Mouse (Mus musculus): ENCODE data around the gene A930004D18Rik. TPM values are rescaled to one million over a fixed set of nuclear protein-coding genes. Genes with fewer than 3 reads are reported as not detected.

A930004D18Rik gene
- polyA plus RNA-seq, 1 experiment from 2014 or later, result 10.4 TPM

- Histone ChIP-seq H3K27me3 (ENCODE audit: control insufficient read depth, insufficient read depth, low read length) (no peaks in the 10 kb centered on the region), H3K9me3 (ENCODE audit: control insufficient read depth, low read length) (no peaks in the 10 kb centered on the region), H3K4me2 (ENCODE audit: low read depth, severe bottlenecking) (peak overlapping the region; percentile 90), H3K4me3 (ENCODE audit: low read depth, low read length) (peak overlapping the region; percentile 73), H3K27ac (replicated peaks; ENCODE audit: low read depth, low read length) (peak overlapping the region; percentile 99), H3K9ac (ENCODE audit: low read length) (peak overlapping the region; percentile 93), H3K4me1 (ENCODE audit: control insufficient read depth, insufficient read depth, low read length) (peaks cover 20% of the 10 kb centered on the region), H3K36me3 (ENCODE audit: control insufficient read depth, insufficient read depth, low read length) (no peaks in the 10 kb centered on the region)
- ATAC-seq (ENCODE audit: insufficient number of reproducible peaks, low FRiP score, low TSS enrichment, low read depth) (peak; percentile 91), DNase-seq (ENCODE audit: low spot score) (peak; percentile 97)
- under 1% methylated on average over 42 of the region's 44 CpGs for WGBS
Measured at GRCm38 (mm10) chr2:18027448-18028139, 9.9 kb downstream of the A930004D18Rik start.

DNA sequence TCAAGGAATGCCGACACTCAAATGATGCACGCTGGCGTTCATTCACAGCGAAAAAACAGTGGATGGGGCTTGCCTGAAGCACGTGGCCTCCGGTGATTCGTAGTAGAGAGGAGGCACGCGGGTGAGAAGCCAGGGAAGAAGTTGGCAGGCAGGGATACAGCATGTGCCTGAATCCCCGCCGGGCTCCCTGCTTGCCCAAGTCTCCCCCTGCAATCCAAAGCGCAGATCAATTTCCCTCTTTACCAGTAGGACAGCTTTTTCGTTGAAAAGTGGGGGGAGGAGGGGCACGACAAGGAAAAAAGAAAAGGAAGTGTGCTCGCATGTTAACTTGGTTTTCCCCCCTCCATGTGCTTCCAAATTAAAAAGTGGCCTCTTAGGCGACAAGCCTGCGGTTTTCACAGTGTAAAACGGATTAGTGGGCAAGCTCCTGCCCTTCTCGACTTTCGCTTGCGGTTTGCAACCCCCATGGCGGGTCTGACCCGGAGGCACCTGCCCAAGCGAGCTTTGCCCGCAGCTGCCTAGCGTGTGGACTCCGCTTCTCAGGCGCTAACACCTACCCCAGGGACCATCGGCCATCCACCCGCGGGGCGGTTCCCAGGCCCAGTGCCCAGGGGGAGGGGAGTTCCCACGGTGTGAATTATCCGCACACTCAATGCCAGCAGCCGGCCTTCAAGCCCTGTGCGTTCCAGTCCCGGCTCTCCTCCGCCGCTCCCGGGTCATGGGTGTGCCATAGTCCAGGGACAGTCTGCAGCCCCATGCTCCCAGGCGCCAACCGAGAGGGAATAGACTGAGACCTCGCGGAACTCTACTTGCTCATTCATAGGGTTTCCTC is 11.2 kb downstream of the A930004D18Rik start:
- DNase-seq (ENCODE audit: low spot score), result peak; percentile 77
- WGBS, result under 1% methylated on average over 44 of the region's 44 CpGs

GRCm38 (mm10) chr2:18025781-18026115 is 11.8 kb downstream of the A930004D18Rik start:
- H3K4me2 ChIP-seq (ENCODE audit: low read depth, severe bottlenecking), result peak overlapping the region; percentile 90
- ATAC-seq (ENCODE audit: insufficient number of reproducible peaks, low FRiP score, low TSS enrichment, low read depth) (no peak), DNase-seq (ENCODE audit: low spot score) (no peak)
- no peaks in the 10 kb centered on the region for H3K36me3 ChIP-seq (ENCODE audit: control insufficient read depth, insufficient read depth, low read length)
- H3K9me3 ChIP-seq (ENCODE audit: control insufficient read depth, low read length), result no peaks in the 10 kb centered on the region
- H3K27ac ChIP-seq (replicated peaks; ENCODE audit: low read depth, low read length), result 0 out of 2 replicates have a peak overlapping the region, but pooled peaks have one; percentile 47
- no peaks in the 10 kb centered on the region for H3K27me3 ChIP-seq (ENCODE audit: control insufficient read depth, insufficient read depth, low read length)
- peak overlapping the region; percentile 60 for H3K9ac ChIP-seq (ENCODE audit: low read length)
- peaks cover 5% of the 10 kb centered on the region; the same call in 1 of the 2 replicates for H3K4me1 ChIP-seq (ENCODE audit: control insufficient read depth, insufficient read depth, low read length)
- WGBS, result 3% methylated on average over 14 of the region's 14 CpGs
- peak overlapping the region; percentile 73 for H3K4me3 ChIP-seq (ENCODE audit: low read depth, low read length)

More for the DNA sequence above, 11.2 kb downstream of the A930004D18Rik start:
- H3K4me2 ChIP-seq (ENCODE audit: low read depth, severe bottlenecking), result peak overlapping the region; percentile 90
- H3K27ac ChIP-seq (replicated peaks; ENCODE audit: low read depth, low read length), result 0 out of 2 replicates have a peak overlapping the region, but pooled peaks have one; percentile 47
- H3K9ac ChIP-seq (ENCODE audit: low read length), result peak overlapping the region; percentile 60
- no peaks in the 10 kb centered on the region for H3K36me3 ChIP-seq (ENCODE audit: control insufficient read depth, insufficient read depth, low read length)
- no peaks in the 10 kb centered on the region for H3K27me3 ChIP-seq (ENCODE audit: control insufficient read depth, insufficient read depth, low read length)
- peaks cover 10% of the 10 kb centered on the region for H3K4me1 ChIP-seq (ENCODE audit: control insufficient read depth, insufficient read depth, low read length)
- peak; percentile 10; the same call in 1 of the 2 replicates for ATAC-seq (ENCODE audit: insufficient number of reproducible peaks, low FRiP score, low TSS enrichment, low read depth)
- no peaks in the 10 kb centered on the region for H3K9me3 ChIP-seq (ENCODE audit: control insufficient read depth, low read length)
- peak overlapping the region; percentile 73 for H3K4me3 ChIP-seq (ENCODE audit: low read depth, low read length)

DNA sequence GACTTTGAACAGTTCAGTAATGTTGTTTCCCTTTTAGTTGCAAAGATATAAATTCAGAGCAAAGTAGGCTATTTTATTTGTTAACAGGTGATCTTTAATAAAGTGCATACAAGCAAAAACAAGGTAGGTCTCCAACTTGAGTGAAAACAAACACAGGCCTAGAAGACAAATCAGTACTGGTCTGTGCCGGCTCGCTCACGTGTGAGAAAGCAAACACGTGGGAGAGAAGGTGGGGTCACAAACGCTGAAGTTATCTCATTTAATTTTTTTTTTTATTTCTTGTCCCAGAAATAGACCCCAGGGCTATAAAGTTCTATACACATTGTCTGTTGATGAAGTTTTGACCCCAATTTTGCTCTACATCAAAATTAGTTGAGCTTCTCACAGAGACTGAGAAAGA is 12.4 kb downstream of the A930004D18Rik start:
- no peaks in the 10 kb centered on the region for H3K27me3 ChIP-seq (ENCODE audit: control insufficient read depth, insufficient read depth, low read length)
- H3K9ac ChIP-seq (ENCODE audit: low read length), result no peak overlapping the region
- no peaks in the 10 kb centered on the region for H3K9me3 ChIP-seq (ENCODE audit: control insufficient read depth, low read length)
- no peak for DNase-seq (ENCODE audit: low spot score)
- H3K27ac ChIP-seq (replicated peaks; ENCODE audit: low read depth, low read length), result no peak overlapping the region
- WGBS, result 68% methylated on average over 5 of the region's 5 CpGs
- no peak overlapping the region for H3K4me3 ChIP-seq (ENCODE audit: low read depth, low read length)
- peak overlapping the region; percentile 90; the same call in 1 of the 2 replicates for H3K4me2 ChIP-seq (ENCODE audit: low read depth, severe bottlenecking)
- ATAC-seq (ENCODE audit: insufficient number of reproducible peaks, low FRiP score, low TSS enrichment, low read depth), result no peak
- no peaks in the 10 kb centered on the region for H3K36me3 ChIP-seq (ENCODE audit: control insufficient read depth, insufficient read depth, low read length)
- H3K4me1 ChIP-seq (ENCODE audit: control insufficient read depth, insufficient read depth, low read length), result peaks cover 5% of the 10 kb centered on the region; the same call in 1 of the 2 replicates

- no peaks in the 10 kb centered on the region for H3K36me3 ChIP-seq (ENCODE audit: control insufficient read depth, insufficient read depth, low read length)
- H3K9ac ChIP-seq (ENCODE audit: low read length), result no peak overlapping the region
- ATAC-seq (ENCODE audit: insufficient number of reproducible peaks, low FRiP score, low TSS enrichment, low read depth), result no peak
- H3K4me1 ChIP-seq (ENCODE audit: control insufficient read depth, insufficient read depth, low read length), result peaks cover 3% of the 10 kb centered on the region; the same call in 1 of the 2 replicates
- H3K4me2 ChIP-seq (ENCODE audit: low read depth, severe bottlenecking), result no peak overlapping the region
- no peaks in the 10 kb centered on the region for H3K27me3 ChIP-seq (ENCODE audit: control insufficient read depth, insufficient read depth, low read length)
- no peak overlapping the region for H3K4me3 ChIP-seq (ENCODE audit: low read depth, low read length)
- WGBS, result 39% methylated on average over 1 of the region's 1 CpGs
- DNase-seq (ENCODE audit: low spot score), result no peak
- no peaks in the 10 kb centered on the region for H3K9me3 ChIP-seq (ENCODE audit: control insufficient read depth, low read length)
- no peak overlapping the region for H3K27ac ChIP-seq (replicated peaks; ENCODE audit: low read depth, low read length)
Measured at GRCm38 (mm10) chr2:18022886-18023285, 14.7 kb downstream of the A930004D18Rik start.

- no peaks in the 10 kb centered on the region for H3K4me1 ChIP-seq (ENCODE audit: control insufficient read depth, insufficient read depth, low read length)
- H3K4me2 ChIP-seq (ENCODE audit: low read depth, severe bottlenecking), result no peak overlapping the region
- H3K4me3 ChIP-seq (ENCODE audit: low read depth, low read length), result no peak overlapping the region
- no peak overlapping the region for H3K9ac ChIP-seq (ENCODE audit: low read length)
- H3K27me3 ChIP-seq (ENCODE audit: control insufficient read depth, insufficient read depth, low read length), result no peaks in the 10 kb centered on the region
- 82% methylated on average over 1 of the region's 1 CpGs for WGBS
- no peaks in the 10 kb centered on the region for H3K9me3 ChIP-seq (ENCODE audit: control insufficient read depth, low read length)
- DNase-seq (ENCODE audit: low spot score) (no peak), ATAC-seq (ENCODE audit: insufficient number of reproducible peaks, low FRiP score, low TSS enrichment, low read depth) (no peak)
- no peak overlapping the region for H3K27ac ChIP-seq (replicated peaks; ENCODE audit: low read depth, low read length)
- H3K36me3 ChIP-seq (ENCODE audit: control insufficient read depth, insufficient read depth, low read length), result no peaks in the 10 kb centered on the region
Measured at GRCm38 (mm10) chr2:18019122-18019521, 18.4 kb downstream of the A930004D18Rik start.

GRCm38 (mm10) chr2:18017321-18017720 is 20.2 kb downstream of the A930004D18Rik start:
- Histone ChIP-seq H3K27ac (replicated peaks; ENCODE audit: low read depth, low read length) (no peak overlapping the region), H3K9me3 (ENCODE audit: control insufficient read depth, low read length) (no peaks in the 10 kb centered on the region), H3K4me2 (ENCODE audit: low read depth, severe bottlenecking) (no peak overlapping the region), H3K4me1 (ENCODE audit: control insufficient read depth, insufficient read depth, low read length) (no peaks in the 10 kb centered on the region), H3K27me3 (ENCODE audit: control insufficient read depth, insufficient read depth, low read length) (no peaks in the 10 kb centered on the region), H3K9ac (ENCODE audit: low read length) (no peak overlapping the region), H3K36me3 (ENCODE audit: control insufficient read depth, insufficient read depth, low read length) (no peaks in the 10 kb centered on the region), H3K4me3 (ENCODE audit: low read depth, low read length) (no peak overlapping the region)
- WGBS, result 91% methylated on average over 6 of the region's 6 CpGs
- DNase-seq (ENCODE audit: low spot score) (no peak), ATAC-seq (ENCODE audit: insufficient number of reproducible peaks, low FRiP score, low TSS enrichment, low read depth) (no peak)

DNA sequence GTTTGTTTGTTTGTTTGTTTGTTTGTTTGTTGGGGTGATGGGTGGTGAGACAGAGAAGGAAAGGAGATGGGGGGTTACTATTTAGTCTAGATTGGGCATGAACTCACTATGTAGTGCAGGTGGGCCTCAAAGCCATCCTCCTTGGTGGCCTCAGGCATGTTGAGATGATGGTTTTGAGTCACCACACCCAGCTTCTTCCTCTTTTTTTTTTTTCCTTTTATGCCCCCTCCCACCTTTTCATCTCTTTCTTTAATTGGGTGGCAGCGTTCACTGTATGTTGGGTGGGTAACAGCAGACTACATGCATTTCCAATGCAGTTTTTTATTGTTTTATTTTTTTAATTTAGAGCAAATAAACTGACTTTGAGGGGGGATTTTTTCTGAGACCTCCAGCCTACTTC is 20.9 kb downstream of the A930004D18Rik start:
- H3K27me3 ChIP-seq (ENCODE audit: control insufficient read depth, insufficient read depth, low read length), result no peaks in the 10 kb centered on the region
- H3K4me2 ChIP-seq (ENCODE audit: low read depth, severe bottlenecking), result no peak overlapping the region
- no peak overlapping the region for H3K9ac ChIP-seq (ENCODE audit: low read length)
- no peak for ATAC-seq (ENCODE audit: insufficient number of reproducible peaks, low FRiP score, low TSS enrichment, low read depth)
- 91% methylated on average over 1 of the region's 1 CpGs for WGBS
- no peaks in the 10 kb centered on the region for H3K4me1 ChIP-seq (ENCODE audit: control insufficient read depth, insufficient read depth, low read length)
- no peak overlapping the region for H3K4me3 ChIP-seq (ENCODE audit: low read depth, low read length)
- no peak overlapping the region for H3K27ac ChIP-seq (replicated peaks; ENCODE audit: low read depth, low read length)
- no peaks in the 10 kb centered on the region for H3K36me3 ChIP-seq (ENCODE audit: control insufficient read depth, insufficient read depth, low read length)
- DNase-seq (ENCODE audit: low spot score), result no peak
- H3K9me3 ChIP-seq (ENCODE audit: control insufficient read depth, low read length), result no peaks in the 10 kb centered on the region

All from limb, embryonic 11.5 days (tissue).